Mouse (Mus musculus) brown adipose tissue, adult 24 weeks (tissue): Measurements from ENCODE around the gene Mdc1. TPM values are rescaled to one million over a fixed set of nuclear protein-coding genes. Genes with fewer than 3 reads are reported as not detected.

Experiments used
- polyA plus RNA-seq: library from polyadenylated mRNA; stranded (reverse); fragments of >200 nt; gene quantifications from 2 replicates; pipeline ENCODE4 v1.2.4, GENCODE M21; 2012; ENCODE audit not compliant: missing spikeins, insufficient read depth, insufficient read length

Mdc1 gene
- polyA plus RNA-seq, 1 experiment: 3.3 TPM

Other genes with a start within 250 kb of the Mdc1 start
- not detected in 2 replicates for gene Sfta2, start 240.0 kb upstream of the Mdc1 start, polyA plus RNA-seq
- not detected in 2 replicates for gene Gm9573, start 214.9 kb upstream of the Mdc1 start, polyA plus RNA-seq
- gene Mucl3, start 197.8 kb upstream of the Mdc1 start, polyA plus RNA-seq: not detected in 2 replicates
- gene Vars2, start 173.9 kb upstream of the Mdc1 start, polyA plus RNA-seq: 18.1 and 18.5 TPM in 2 replicates
- gene Gtf2h4, start 167.8 kb upstream of the Mdc1 start, polyA plus RNA-seq: 16.3 and 19.0 TPM in 2 replicates
- gene Ddr1, start 136.9 kb upstream of the Mdc1 start, polyA plus RNA-seq: 4.2 and 4.5 TPM in 2 replicates
- gene Ier3, start 19.8 kb upstream of the Mdc1 start, polyA plus RNA-seq: 19.2 and 52.4 TPM in 2 replicates
- gene Flot1, start 18.3 kb upstream of the Mdc1 start, polyA plus RNA-seq: 38.1 and 61.2 TPM in 2 replicates
- 32.5 and 58.6 TPM in 2 replicates for gene Tubb5, start 3.2 kb upstream of the Mdc1 start, polyA plus RNA-seq
- 1.4 and 2.8 TPM in 2 replicates for gene Nrm, start 19.8 kb downstream of the Mdc1 start, polyA plus RNA-seq
- 7.4 and 8.8 TPM in 2 replicates for gene Ppp1r18, start 24.1 kb downstream of the Mdc1 start, polyA plus RNA-seq
- gene Dhx16, start 38.3 kb downstream of the Mdc1 start, polyA plus RNA-seq: 17.0 and 26.4 TPM in 2 replicates
- gene 2310061I04Rik, start 55.9 kb downstream of the Mdc1 start, polyA plus RNA-seq: 125 and 142 TPM in 2 replicates
- 19.1 and 42.2 TPM in 2 replicates for gene Atat1, start 68.6 kb downstream of the Mdc1 start, polyA plus RNA-seq
- gene Mrps18b, start 74.9 kb downstream of the Mdc1 start, polyA plus RNA-seq: 111 and 132 TPM in 2 replicates
- gene Ppp1r10, start 74.9 kb downstream of the Mdc1 start, polyA plus RNA-seq: 13.4 and 49.3 TPM in 2 replicates
- gene Abcf1, start 128.2 kb downstream of the Mdc1 start, polyA plus RNA-seq: 69.2 and 77.7 TPM in 2 replicates
- gene Gnl1, start 138.3 kb downstream of the Mdc1 start, polyA plus RNA-seq: 13.5 and 14.5 TPM in 2 replicates
- gene Prr3, start 138.7 kb downstream of the Mdc1 start, polyA plus RNA-seq: 5.3 and 6.8 TPM in 2 replicates
- 3.3 and 3.9 TPM in 2 replicates for gene H2-T24, start 179.0 kb downstream of the Mdc1 start, polyA plus RNA-seq
- gene H2-T23, start 191.3 kb downstream of the Mdc1 start, polyA plus RNA-seq: 16.3 and 22.1 TPM in 2 replicates
- gene H2-T22, start 201.2 kb downstream of the Mdc1 start, polyA plus RNA-seq: 57.5 and 83.0 TPM in 2 replicates
- not detected in 2 replicates for gene Gm6034, start 201.4 kb downstream of the Mdc1 start, polyA plus RNA-seq
- gene Gm11127, start 216.9 kb downstream of the Mdc1 start, polyA plus RNA-seq: not detected in 2 replicates